Mouse (Mus musculus) ES-Bruce4 (cell line): ENCODE data around the gene Ccpg1os. TPM values are rescaled to one million over a fixed set of nuclear protein-coding genes. Genes with fewer than 3 reads are reported as not detected.

Source experiments
- H3K27ac ChIP-seq: 2 replicates; pipeline ENCODE4 v1.5.1; 2012; ENCODE audit warnings: low read length, inconsistent platforms; ENCODE audit not compliant: insufficient read depth
- H3K27me3 ChIP-seq: 2 replicates; pipeline ENCODE4 v1.6.1; 2012; ENCODE audit warnings: mild to moderate bottlenecking, low read length, inconsistent platforms; ENCODE audit not compliant: control insufficient read depth, poor library complexity, insufficient read depth, severe bottlenecking
- H3K36me3 ChIP-seq: 2 replicates; pipeline ENCODE4 v1.6.1; 2012; ENCODE audit warnings: inconsistent platforms, mild to moderate bottlenecking, low read length, moderate library complexity; ENCODE audit not compliant: control insufficient read depth, poor library complexity, insufficient read depth, severe bottlenecking
- H3K4me1 ChIP-seq: one replicate; pipeline ENCODE4 v1.8.1; 2011; ENCODE audit warnings: low read length; ENCODE audit not compliant: control insufficient read depth, insufficient read depth
- H3K4me3 ChIP-seq: 2 replicates; pipeline ENCODE4 v1.5.1; 2011; ENCODE audit warnings: low read depth, mild to moderate bottlenecking, low read length
- H3K9ac ChIP-seq: 2 replicates; pipeline ENCODE4 v1.6.1; 2012; ENCODE audit warnings: low read depth, mild to moderate bottlenecking, inconsistent platforms; ENCODE audit not compliant: poor library complexity, severe bottlenecking
- H3K9me3 ChIP-seq: replicated peaks from 2 replicates; pipeline ENCODE4 v1.6.1; 2012; ENCODE audit warnings: mild to moderate bottlenecking, low read length, inconsistent platforms; ENCODE audit not compliant: control insufficient read depth, poor library complexity, insufficient read depth, severe bottlenecking
- CTCF ChIP-seq: IDR thresholded peaks from one replicate; pipeline ENCODE4 v1.8.1; 2011; ENCODE audit warnings: low read depth, low read length
- EP300 ChIP-seq: IDR thresholded peaks from 2 replicates; pipeline ENCODE4 v1.6.1; 2011; ENCODE audit warnings: low read depth, low read length; ENCODE audit not compliant: insufficient read depth
- POLR2A ChIP-seq: IDR thresholded peaks from one replicate; pipeline ENCODE4 v1.8.1; 2011; ENCODE audit warnings: low read length; ENCODE audit not compliant: insufficient read depth
- polyA plus RNA-seq: library from polyadenylated mRNA; stranded (reverse); fragments of >200 nt; gene quantifications from 2 replicates; pipeline ENCODE4 v1.2.4, GENCODE M21; 2011; ENCODE audit warnings: low read depth; ENCODE audit not compliant: missing spikeins, insufficient read depth, insufficient read length

Ccpg1os gene
- polyA plus RNA-seq, 1 experiment: 13.0 TPM

DNA sequence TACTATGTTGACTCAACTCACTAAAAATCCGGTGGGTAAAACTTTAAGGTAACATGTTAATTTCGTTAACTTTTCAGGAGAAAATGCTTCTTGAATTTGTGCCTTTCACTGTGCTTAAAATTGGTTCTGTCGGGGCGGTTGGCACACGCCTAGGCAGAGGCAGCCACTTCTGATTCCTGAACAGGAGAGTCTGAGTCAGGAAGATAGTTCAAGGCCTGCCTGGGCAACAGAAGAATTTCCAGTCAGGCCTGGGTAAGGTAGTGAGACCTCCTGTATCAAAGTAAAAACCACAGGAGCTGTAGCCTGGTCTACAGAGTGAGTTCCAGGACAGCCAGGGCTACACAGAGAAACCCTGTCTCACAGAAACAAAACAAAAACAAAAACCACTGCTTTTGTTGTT lies 7.4 kb upstream of the Ccpg1os start:
- Histone ChIP-seq H3K27ac (peak overlapping the region; percentile 17; the same call in 1 of the 2 replicates), H3K9ac (no peak overlapping the region), H3K4me3 (no peak overlapping the region), H3K4me1 (peaks cover 12% of the 10 kb centered on the region), H3K27me3 (no peaks in the 10 kb centered on the region), H3K36me3 (no peaks in the 10 kb centered on the region), H3K9me3 (no peaks in the 10 kb centered on the region)
- TF ChIP-seq EP300: no peak
- TF ChIP-seq POLR2A: no peak
- TF ChIP-seq CTCF: no peak

DNA sequence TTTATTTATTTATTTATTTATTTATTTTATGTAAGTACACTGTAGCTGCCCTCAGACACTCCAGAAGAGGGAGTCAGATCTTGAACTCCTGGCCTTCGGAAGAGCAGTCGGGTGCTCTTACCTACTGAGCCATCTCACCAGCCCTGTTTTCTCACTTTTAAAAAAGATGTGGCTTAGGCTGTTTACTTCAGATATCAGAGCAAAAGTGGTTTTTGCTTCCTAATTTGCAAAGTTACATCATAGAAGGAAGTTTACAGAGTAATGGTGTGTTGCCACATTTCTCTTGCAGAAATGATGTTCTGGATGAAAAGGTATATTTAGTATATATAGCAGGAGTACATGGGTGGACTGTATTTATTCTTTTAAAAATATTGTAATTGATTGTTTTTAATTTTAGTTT lies 6.2 kb upstream of the Ccpg1os start:
- no peak overlapping the region for H3K27ac ChIP-seq
- TF ChIP-seq POLR2A (no peak), EP300 (no peak), CTCF (no peak)
- H3K27me3 ChIP-seq: no peaks in the 10 kb centered on the region
- H3K36me3 ChIP-seq: no peaks in the 10 kb centered on the region
- no peak overlapping the region for H3K4me3 ChIP-seq
- H3K4me1 ChIP-seq: peaks cover 10% of the 10 kb centered on the region
- no peak overlapping the region for H3K9ac ChIP-seq
- H3K9me3 ChIP-seq: no peaks in the 10 kb centered on the region

DNA sequence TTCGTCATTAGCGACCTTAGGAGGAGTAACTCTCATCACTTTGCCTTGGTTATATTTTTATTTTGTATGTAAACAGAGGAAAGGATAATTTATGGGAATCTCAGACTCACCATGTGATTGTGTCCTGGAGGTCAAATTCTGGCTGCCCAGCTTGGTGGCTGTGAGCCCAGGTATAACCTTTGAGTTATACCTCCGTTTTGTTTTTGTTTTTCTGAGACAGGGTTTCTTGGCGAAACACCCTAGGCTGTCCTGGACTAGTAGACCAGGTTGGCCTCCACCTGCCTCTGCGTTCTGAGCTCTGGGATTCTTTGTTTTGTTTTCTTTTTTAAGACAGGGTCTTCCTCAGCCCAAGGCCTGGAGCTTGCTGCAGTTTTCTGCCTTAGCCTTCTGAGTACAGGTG lies 3.5 kb upstream of the Ccpg1os start:
- Histone ChIP-seq H3K27ac (no peak overlapping the region), H3K36me3 (no peaks in the 10 kb centered on the region), H3K27me3 (no peaks in the 10 kb centered on the region), H3K9me3 (no peaks in the 10 kb centered on the region), H3K4me3 (no peak overlapping the region), H3K4me1 (peaks cover under 1% of the 10 kb centered on the region), H3K9ac (no peak overlapping the region)
- TF ChIP-seq POLR2A (no peak), CTCF (no peak), EP300 (no peak)

DNA sequence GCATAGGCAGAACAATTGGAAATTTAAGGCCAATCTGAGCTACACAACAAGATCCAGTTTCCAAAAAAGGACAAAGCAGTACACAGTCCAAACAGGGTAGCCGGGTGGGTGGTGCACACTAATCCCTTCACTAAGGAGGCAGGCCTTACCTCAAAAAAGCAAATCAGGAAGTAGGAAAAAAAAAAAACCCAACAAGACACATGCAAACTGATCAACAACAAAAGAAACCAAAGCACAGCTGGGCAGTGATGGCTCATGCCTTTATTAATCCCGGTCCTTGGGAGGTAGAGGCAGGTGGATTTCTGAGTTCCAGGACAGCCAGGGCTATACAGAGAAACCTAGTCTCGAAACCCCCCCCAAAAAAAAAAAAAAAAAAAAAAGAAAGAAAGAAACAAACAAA lies 2.5 kb upstream of the Ccpg1os start:
- Histone ChIP-seq H3K9ac (no peak overlapping the region), H3K4me3 (no peak overlapping the region), H3K4me1 (no peaks in the 10 kb centered on the region), H3K27me3 (no peaks in the 10 kb centered on the region), H3K36me3 (no peaks in the 10 kb centered on the region), H3K9me3 (no peaks in the 10 kb centered on the region), H3K27ac (no peak overlapping the region)
- TF ChIP-seq POLR2A (no peak), EP300 (no peak), CTCF (no peak)

DNA sequence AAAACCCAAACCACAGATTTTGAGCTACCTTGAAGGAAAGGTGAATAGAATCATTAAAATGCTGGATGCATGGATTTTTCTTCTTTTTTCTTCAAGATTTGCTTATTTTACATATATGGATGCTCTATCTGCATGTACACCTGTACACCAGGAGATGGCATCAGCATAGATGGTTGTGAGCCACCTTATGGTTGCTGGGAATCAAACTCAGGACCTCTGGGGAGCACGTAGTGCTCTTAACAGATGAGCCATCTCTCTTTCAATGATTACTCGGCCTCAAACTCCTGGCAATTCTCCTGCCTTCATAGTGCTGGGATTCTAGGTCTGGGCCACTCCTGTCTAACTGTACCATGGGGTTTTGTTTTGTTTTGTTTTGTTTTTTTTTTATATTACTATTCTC lies 2.1 kb downstream of the Ccpg1os start:
- Histone ChIP-seq H3K27ac (no peak overlapping the region), H3K4me1 (no peaks in the 10 kb centered on the region), H3K9ac (no peak overlapping the region), H3K27me3 (no peaks in the 10 kb centered on the region), H3K4me3 (no peak overlapping the region), H3K9me3 (no peaks in the 10 kb centered on the region), H3K36me3 (no peaks in the 10 kb centered on the region)
- TF ChIP-seq CTCF: no peak
- TF ChIP-seq EP300: no peak
- TF ChIP-seq POLR2A: no peak

DNA sequence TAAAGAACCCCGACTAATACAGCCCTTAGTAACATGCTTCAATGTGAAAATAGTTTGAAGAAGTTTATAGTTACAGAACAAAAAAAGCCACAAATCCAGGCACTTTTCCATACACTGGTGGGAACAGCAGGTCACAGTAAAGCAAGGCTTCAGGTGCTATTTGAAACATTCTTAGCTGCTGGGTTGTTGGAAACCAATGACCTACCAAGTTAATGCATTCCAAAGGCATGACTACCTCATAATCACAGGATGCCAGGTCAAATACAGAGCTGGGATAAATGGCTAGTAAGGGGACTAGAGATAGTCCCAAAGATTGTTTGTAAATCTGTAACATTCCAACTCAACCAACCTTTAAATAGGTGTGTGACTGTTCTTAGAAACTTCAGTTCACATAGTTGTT lies 9.9 kb downstream of the Ccpg1os start:
- H3K9ac ChIP-seq: no peak overlapping the region
- no peaks in the 10 kb centered on the region for H3K27me3 ChIP-seq
- TF ChIP-seq CTCF: no peak
- TF ChIP-seq EP300: no peak
- no peak for TF ChIP-seq POLR2A

More for the DNA sequence above, 9.9 kb downstream of the Ccpg1os start:
- Histone ChIP-seq H3K27ac (no peak overlapping the region), H3K4me1 (no peaks in the 10 kb centered on the region), H3K4me3 (no peak overlapping the region), H3K9me3 (no peaks in the 10 kb centered on the region), H3K36me3 (no peaks in the 10 kb centered on the region)
